Mouse (Mus musculus): ENCODE results near the gene Rflnb.

DNA sequence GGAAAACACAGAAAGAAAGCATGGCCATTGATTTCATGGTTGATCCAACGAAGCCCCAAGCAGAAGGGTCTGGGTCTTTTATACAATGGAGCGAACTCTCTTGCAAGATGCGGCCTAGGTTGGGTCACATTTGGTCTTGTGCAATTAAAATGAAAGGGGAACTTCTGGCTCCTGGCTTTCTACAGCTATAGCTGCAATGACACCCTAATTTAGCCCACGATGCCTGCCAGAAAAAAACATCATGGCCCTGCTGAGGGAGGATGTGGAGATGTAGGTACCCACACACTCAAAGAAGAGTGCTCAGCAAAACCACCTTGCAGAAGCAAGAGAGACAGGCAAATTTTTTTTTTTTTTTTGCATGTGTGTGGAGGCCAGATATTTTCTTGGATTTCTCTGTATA is 6.3 kb upstream of the Rflnb start:
- TF ChIP-seq CTCF (IDR thresholded peaks at IDR 0.05; ENCODE audit: low read depth, low read length) (no peak), POLR2A (IDR thresholded peaks at IDR 0.05; ENCODE audit: extremely low read depth, insufficient read depth, low read length) (no peak)
